Mouse (Mus musculus) midbrain, embryonic 12.5 days (tissue): ENCODE data around the gene Ttll13. TPM values are rescaled to one million over a fixed set of nuclear protein-coding genes. Genes with fewer than 3 reads are reported as not detected.
A peak's percentile ranks its signal among the peaks of the same experiment; 100 is the strongest.

Source experiments
- ATAC-seq: fragments of 200-750 bp; cut with Nextera tagmentation; 2 replicates; pipeline ENCODE4 v1.8.0; 2017; ENCODE audit warnings: low read depth, moderate TSS enrichment, moderate library complexity; ENCODE audit not compliant: low FRiP score
- H3K27ac ChIP-seq: fragments of 300-500 bp; sonication (generic); replicated peaks from 2 replicates; pipeline ENCODE4 v1.5.1; 2016; ENCODE audit warnings: mild to moderate bottlenecking
- H3K27me3 ChIP-seq: fragments of 300-500 bp; sonication (generic); 2 replicates; pipeline ENCODE4 v1.6.1; 2016; ENCODE audit warnings: mild to moderate bottlenecking
- H3K36me3 ChIP-seq: fragments of 300-500 bp; sonication (generic); 2 replicates; pipeline ENCODE4 v1.6.1; 2016
- H3K4me1 ChIP-seq: fragments of 300-500 bp; sonication (generic); 2 replicates; pipeline ENCODE4 v1.6.1; 2016
- H3K4me2 ChIP-seq: fragments of 300-500 bp; sonication (generic); replicated peaks from 2 replicates; pipeline ENCODE4 v1.6.1; 2016; ENCODE audit warnings: mild to moderate bottlenecking, moderate library complexity
- H3K4me3 ChIP-seq: fragments of 300-500 bp; sonication (generic); 2 replicates; pipeline ENCODE4 v1.5.1; 2016; ENCODE audit warnings: mild to moderate bottlenecking
- H3K9ac ChIP-seq: fragments of 300-500 bp; sonication (generic); replicated peaks from 2 replicates; pipeline ENCODE4 v1.6.1; 2016; ENCODE audit warnings: mild to moderate bottlenecking, moderate library complexity
- H3K9me3 ChIP-seq: fragments of 300-500 bp; sonication (generic); 2 replicates; pipeline ENCODE4 v1.6.1; 2016; ENCODE audit warnings: mild to moderate bottlenecking
- WGBS: fragments of 180-500 bp; shearing (Covaris S2); methylation state at CpG from one replicate; pipeline ENCODE4 v1.1.7; 2016; 5-methylcytosine and 5-hydroxymethylcytosine counted together
- polyA plus RNA-seq: library from polyadenylated mRNA; unstranded; fragments of >200 nt; fragmentation: Nextera tagmentation; extraction: Ambion mirVana; gene quantifications from 2 replicates; pipeline ENCODE4 v1.2.1, GENCODE M21; 2016

The Ttll13 gene
- polyA plus RNA-seq, 1 experiment from 2014 or later = 2.4 TPM

GRCm38 (mm10) chr7:80273456-80273855 is 27.3 kb downstream of the Ttll13 start:
- H3K4me3 ChIP-seq = no peak overlapping the region
- no peaks in the 10 kb centered on the region for H3K27me3 ChIP-seq
- H3K27ac ChIP-seq = no peak overlapping the region
- ATAC-seq = no peak
- H3K4me1 ChIP-seq = peaks cover 21% of the 10 kb centered on the region
- no peak overlapping the region for H3K4me2 ChIP-seq
- no peak overlapping the region for H3K9ac ChIP-seq
- peaks cover 61% of the 10 kb centered on the region for H3K36me3 ChIP-seq
- H3K9me3 ChIP-seq = peaks cover 24% of the 10 kb centered on the region
- WGBS = 89% methylated on average over 2 of the region's 2 CpGs

GRCm38 (mm10) chr7:80276374-80276773 is 30.2 kb downstream of the Ttll13 start:
- Histone ChIP-seq H3K27me3 (no peaks in the 10 kb centered on the region), H3K27ac (no peak overlapping the region), H3K4me3 (no peak overlapping the region), H3K4me1 (no peaks in the 10 kb centered on the region), H3K36me3 (peaks cover 85% of the 10 kb centered on the region), H3K4me2 (no peak overlapping the region), H3K9ac (no peak overlapping the region), H3K9me3 (peaks cover 24% of the 10 kb centered on the region)
- WGBS = 98% methylated on average over 4 of the region's 4 CpGs
- no peak for ATAC-seq

GRCm38 (mm10) chr7:80280032-80280431 is 33.9 kb downstream of the Ttll13 start:
- 81% methylated on average over 10 of the region's 10 CpGs for WGBS

DNA sequence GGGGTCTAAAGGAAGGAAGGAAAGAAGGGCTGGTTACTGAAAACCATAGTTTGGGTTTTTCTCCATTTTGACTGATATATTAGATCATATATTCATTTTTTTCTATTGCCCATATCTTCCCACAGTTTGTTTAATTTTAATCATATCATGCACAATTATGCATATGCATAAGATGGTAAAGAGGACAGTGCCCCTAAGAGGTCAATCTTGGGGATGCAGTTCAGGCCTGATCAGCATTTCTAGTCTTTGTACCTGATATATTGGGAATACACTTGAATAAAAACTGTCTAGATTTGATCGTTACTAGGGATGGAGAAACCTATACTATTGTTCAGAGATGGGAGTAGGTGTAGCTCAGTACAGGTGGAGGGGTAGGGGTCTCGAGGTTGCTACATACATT is 34.8 kb downstream of the Ttll13 start:
- H3K4me3 ChIP-seq = no peak overlapping the region
- H3K4me1 ChIP-seq = no peaks in the 10 kb centered on the region
- no peak for ATAC-seq
- H3K27ac ChIP-seq = no peak overlapping the region
- 89% methylated on average over 2 of the region's 2 CpGs for WGBS
- H3K9me3 ChIP-seq = no peaks in the 10 kb centered on the region
- no peak overlapping the region for H3K9ac ChIP-seq
- H3K4me2 ChIP-seq = no peak overlapping the region
- peaks cover 88% of the 10 kb centered on the region for H3K36me3 ChIP-seq
- no peaks in the 10 kb centered on the region for H3K27me3 ChIP-seq

More at GRCm38 (mm10) chr7:80280032-80280431, 33.9 kb downstream of the Ttll13 start:
- ATAC-seq = no peak
- H3K27ac ChIP-seq = no peak overlapping the region
- H3K9me3 ChIP-seq = peaks cover 3% of the 10 kb centered on the region
- no peak overlapping the region for H3K9ac ChIP-seq
- H3K4me2 ChIP-seq = no peak overlapping the region
- H3K4me1 ChIP-seq = no peaks in the 10 kb centered on the region
- no peak overlapping the region for H3K4me3 ChIP-seq
- peaks cover 86% of the 10 kb centered on the region for H3K36me3 ChIP-seq
- H3K27me3 ChIP-seq = no peaks in the 10 kb centered on the region

DNA sequence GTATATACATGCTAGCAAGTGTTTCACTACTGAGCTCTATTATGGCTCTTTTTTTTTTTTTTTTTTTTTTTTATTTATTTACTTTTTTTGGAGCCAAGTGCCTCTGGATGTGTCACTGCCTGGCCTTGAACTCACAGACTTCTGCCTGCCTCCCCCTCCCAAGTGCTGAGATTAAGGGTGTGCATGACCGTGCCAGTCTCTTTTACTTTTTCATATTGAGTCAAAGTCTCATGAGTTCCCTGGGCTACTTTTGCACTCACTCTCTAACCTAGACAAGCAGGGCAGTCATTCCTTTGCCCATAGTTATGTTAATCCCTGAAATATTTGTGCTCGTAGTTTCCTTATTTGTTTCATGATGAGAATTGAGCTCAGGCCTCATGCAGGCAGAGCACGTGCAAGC is 35.5 kb downstream of the Ttll13 start:
- Histone ChIP-seq H3K36me3 (peaks cover 88% of the 10 kb centered on the region), H3K9me3 (no peaks in the 10 kb centered on the region), H3K27ac (no peak overlapping the region), H3K9ac (no peak overlapping the region), H3K27me3 (no peaks in the 10 kb centered on the region), H3K4me1 (no peaks in the 10 kb centered on the region), H3K4me2 (no peak overlapping the region), H3K4me3 (no peak overlapping the region)
- ATAC-seq = no peak
- 90% methylated on average over 3 of the region's 3 CpGs for WGBS

GRCm38 (mm10) chr7:80283226-80283918 is 37.2 kb downstream of the Ttll13 start:
- ATAC-seq = no peak
- H3K4me2 ChIP-seq = no peak overlapping the region
- H3K9ac ChIP-seq = no peak overlapping the region
- H3K4me3 ChIP-seq = no peak overlapping the region
- no peak overlapping the region for H3K27ac ChIP-seq
- WGBS = 92% methylated on average over 3 of the region's 3 CpGs
- peaks cover 88% of the 10 kb centered on the region for H3K36me3 ChIP-seq
- no peaks in the 10 kb centered on the region for H3K9me3 ChIP-seq
- H3K27me3 ChIP-seq = no peaks in the 10 kb centered on the region
- H3K4me1 ChIP-seq = no peaks in the 10 kb centered on the region

- H3K27me3 ChIP-seq = no peaks in the 10 kb centered on the region
- no peak overlapping the region for H3K9ac ChIP-seq
- H3K4me3 ChIP-seq = no peak overlapping the region
- no peak overlapping the region for H3K4me2 ChIP-seq
- H3K27ac ChIP-seq = no peak overlapping the region
- 95% methylated on average over 5 of the region's 5 CpGs for WGBS
- H3K9me3 ChIP-seq = no peaks in the 10 kb centered on the region
- peaks cover 83% of the 10 kb centered on the region for H3K36me3 ChIP-seq
- H3K4me1 ChIP-seq = no peaks in the 10 kb centered on the region
- ATAC-seq = no peak
Measured at GRCm38 (mm10) chr7:80284391-80284790, 38.2 kb downstream of the Ttll13 start.

GRCm38 (mm10) chr7:80285725-80286124 is 39.5 kb downstream of the Ttll13 start:
- ATAC-seq = no peak
- Histone ChIP-seq H3K36me3 (peaks cover 84% of the 10 kb centered on the region), H3K27me3 (no peaks in the 10 kb centered on the region), H3K9me3 (no peaks in the 10 kb centered on the region), H3K27ac (no peak overlapping the region), H3K4me1 (no peaks in the 10 kb centered on the region), H3K4me2 (no peak overlapping the region), H3K9ac (no peak overlapping the region), H3K4me3 (no peak overlapping the region)
- 94% methylated on average over 6 of the region's 6 CpGs for whole genome bisulfite sequencing

GRCm38 (mm10) chr7:80287736-80288135 is 41.6 kb downstream of the Ttll13 start:
- Histone ChIP-seq H3K27me3 (no peaks in the 10 kb centered on the region), H3K36me3 (peaks cover 77% of the 10 kb centered on the region), H3K9me3 (no peaks in the 10 kb centered on the region), H3K4me3 (no peak overlapping the region), H3K9ac (no peak overlapping the region), H3K4me1 (no peaks in the 10 kb centered on the region), H3K4me2 (no peak overlapping the region), H3K27ac (no peak overlapping the region)
- ATAC-seq = no peak
- 83% methylated on average over 10 of the region's 10 CpGs for WGBS

- under 1% methylated on average over 52 of the region's 52 CpGs for WGBS
- H3K27me3 ChIP-seq = no peaks in the 10 kb centered on the region
- no peaks in the 10 kb centered on the region for H3K9me3 ChIP-seq
Measured at GRCm38 (mm10) chr7:80294062-80294763, 48.0 kb downstream of the Ttll13 start, which contains the start of gene Prc1. Gene Prc1, plus strand, starts transcription at chr7:80294450.

GRCm38 (mm10) chr7:80294764-80295648 is 48.8 kb downstream of the Ttll13 start:
- Histone ChIP-seq H3K9me3 (no peaks in the 10 kb centered on the region), H3K27me3 (no peaks in the 10 kb centered on the region), H3K27ac (peak overlapping the region; percentile 69), H3K4me2 (peak overlapping the region; percentile 86), H3K36me3 (peaks cover 20% of the 10 kb centered on the region), H3K4me3 (peak overlapping the region; percentile 84), H3K4me1 (peaks cover 24% of the 10 kb centered on the region), H3K9ac (peak overlapping the region; percentile 71)
- ATAC-seq = peak; percentile 60; the same call in 1 of the 2 replicates
- 9% methylated on average over 37 of the region's 37 CpGs for WGBS

More at GRCm38 (mm10) chr7:80294062-80294763, 48.0 kb downstream of the Ttll13 start, which contains the start of gene Prc1:
- Histone ChIP-seq H3K4me3 (peak within 1 kb of the TSS; percentile 84), H3K27ac (peak within 1 kb of the TSS; percentile 69), H3K4me2 (peak within 1 kb of the TSS; percentile 86), H3K9ac (peak within 1 kb of the TSS; percentile 71), H3K36me3 (peaks cover 26% of the 10 kb centered on the region), H3K4me1 (peaks cover 21% of the 10 kb centered on the region)
- peak; percentile 99 for ATAC-seq
